Mouse (Mus musculus) embryonic facial prominence, embryonic 12.5 days (tissue): Measurements from ENCODE around the gene Zfp93. TPM values are rescaled to one million over a fixed set of nuclear protein-coding genes. Genes with fewer than 3 reads are reported as not detected.

Experiments used
- ATAC-seq: fragments of 200-750 bp; cut with Nextera tagmentation; 2 replicates; pipeline ENCODE4 v1.8.0; 2017; ENCODE audit not compliant: insufficient number of reproducible peaks, insufficient read depth, low FRiP score, low TSS enrichment
- H3K27ac ChIP-seq: fragments of 300-500 bp; sonication (generic); 2 replicates; pipeline ENCODE4 v1.5.1; 2016; ENCODE audit warnings: mild to moderate bottlenecking
- H3K27me3 ChIP-seq: fragments of 300-500 bp; sonication (generic); 2 replicates; pipeline ENCODE4 v1.6.1; 2016; ENCODE audit warnings: mild to moderate bottlenecking, moderate library complexity
- H3K36me3 ChIP-seq: fragments of 300-500 bp; sonication (generic); 2 replicates; pipeline ENCODE4 v1.6.1; 2016; ENCODE audit warnings: mild to moderate bottlenecking
- H3K4me1 ChIP-seq: fragments of 300-500 bp; sonication (generic); 2 replicates; pipeline ENCODE4 v1.6.1; 2016
- H3K4me2 ChIP-seq: fragments of 300-500 bp; sonication (generic); replicated peaks from 2 replicates; pipeline ENCODE4 v1.6.1; 2016; ENCODE audit warnings: mild to moderate bottlenecking, moderate library complexity
- H3K4me3 ChIP-seq: fragments of 300-500 bp; sonication (generic); 2 replicates; pipeline ENCODE4 v1.5.1; 2016; ENCODE audit warnings: mild to moderate bottlenecking
- H3K9ac ChIP-seq: fragments of 300-500 bp; sonication (generic); 2 replicates; pipeline ENCODE4 v1.6.1; 2016; ENCODE audit warnings: mild to moderate bottlenecking, moderate library complexity
- H3K9me3 ChIP-seq: fragments of 300-500 bp; sonication (generic); 2 replicates; pipeline ENCODE4 v1.6.1; 2016; ENCODE audit warnings: mild to moderate bottlenecking, moderate library complexity
- WGBS: fragments of 180-500 bp; shearing (Covaris S2); methylation state at CpG from one replicate; pipeline ENCODE4 v1.1.7; 2016; 5-methylcytosine and 5-hydroxymethylcytosine counted together
- polyA plus RNA-seq: library from polyadenylated mRNA; unstranded; fragments of >200 nt; fragmentation: Nextera tagmentation; extraction: Ambion mirVana; gene quantifications from 2 replicates; pipeline ENCODE4 v1.2.1, GENCODE M21; 2016

Gene Zfp93
- polyA plus RNA-seq, 1 experiment from 2014 or later = 12.0 TPM

DNA sequence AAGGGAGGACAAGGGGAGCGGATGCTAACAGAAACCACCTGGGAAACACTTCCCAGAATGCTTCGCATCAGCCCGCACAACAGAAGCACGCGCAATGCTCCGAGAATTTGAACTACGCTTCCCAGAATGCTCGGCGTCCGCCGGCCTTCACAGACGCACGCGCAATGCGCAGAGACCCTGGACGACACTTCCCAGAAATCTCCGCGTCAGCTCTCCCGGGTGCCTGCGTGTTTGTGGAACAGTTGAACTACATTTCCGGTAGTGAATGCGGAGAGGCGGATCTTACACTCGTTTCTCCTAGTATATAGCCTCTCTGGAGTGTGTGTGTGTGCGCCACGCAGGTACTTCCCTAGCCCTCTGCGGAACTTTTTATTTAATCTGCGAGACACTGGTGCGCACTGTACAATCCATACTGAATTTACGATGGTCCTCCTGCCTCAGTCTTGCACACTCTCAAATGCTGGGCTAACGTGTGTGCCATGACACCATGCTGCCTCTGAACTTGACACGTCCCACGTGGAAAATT, 46.4 kb downstream of the Zfp93 start, which contains the start of gene Zfp94:
Zfp94 (minus strand) TSS at position 100 of the 526 bp plus-strand sequence.
- Histone ChIP-seq H3K27ac (peak within 1 kb of the TSS; percentile 77), H3K4me3 (peak within 1 kb of the TSS; percentile 61), H3K9ac (peak within 1 kb of the TSS; percentile 73), H3K9me3 (no peaks in the 10 kb centered on the region), H3K36me3 (peaks cover 9% of the 10 kb centered on the region), H3K4me1 (peaks cover 4% of the 10 kb centered on the region; the same call in 1 of the 2 replicates), H3K4me2 (peak within 1 kb of the TSS; percentile 71), H3K27me3 (no peaks in the 10 kb centered on the region)
- peak; percentile 92 for ATAC-seq
- 1% methylated on average over 33 of the region's 33 CpGs for WGBS

GRCm38 (mm10) chr7:24318942-24319341, 48.7 kb downstream of the Zfp93 start:
- no peak overlapping the region for H3K4me3 ChIP-seq
- H3K27ac ChIP-seq = peak overlapping the region; percentile 7; the same call in 1 of the 2 replicates
- no peak for ATAC-seq
- peaks cover 4% of the 10 kb centered on the region; the same call in 1 of the 2 replicates for H3K4me1 ChIP-seq
- WGBS = 37% methylated on average over 6 of the region's 6 CpGs
- no peak overlapping the region for H3K9ac ChIP-seq
- H3K4me2 ChIP-seq = no peak overlapping the region
- H3K9me3 ChIP-seq = peaks cover 3% of the 10 kb centered on the region; the same call in 1 of the 2 replicates
- H3K27me3 ChIP-seq = no peaks in the 10 kb centered on the region
- no peaks in the 10 kb centered on the region for H3K36me3 ChIP-seq

DNA sequence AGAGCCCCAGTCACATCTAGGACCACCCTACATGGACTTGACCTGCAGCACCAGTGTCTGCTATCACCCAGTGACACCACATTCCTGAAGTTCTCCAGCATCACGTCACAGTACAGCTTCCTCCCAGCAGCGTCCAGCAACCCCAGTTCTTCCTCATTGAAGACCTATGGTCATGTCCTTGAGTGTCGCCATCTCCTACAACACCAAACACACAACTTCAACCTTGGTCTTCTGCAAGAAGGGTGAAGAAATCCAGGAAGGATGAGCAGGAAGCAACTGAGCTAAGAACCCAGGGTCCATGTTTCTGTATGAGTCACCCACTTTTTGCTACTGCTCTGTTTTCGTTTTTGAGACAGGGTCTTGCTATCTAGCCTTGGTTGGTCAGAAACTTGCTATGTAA, 52.4 kb downstream of the Zfp93 start:
- Histone ChIP-seq H3K36me3 (no peaks in the 10 kb centered on the region), H3K27ac (no peak overlapping the region), H3K9me3 (peaks cover 11% of the 10 kb centered on the region; the same call in 1 of the 2 replicates), H3K9ac (no peak overlapping the region), H3K4me3 (no peak overlapping the region), H3K27me3 (no peaks in the 10 kb centered on the region), H3K4me2 (no peak overlapping the region), H3K4me1 (no peaks in the 10 kb centered on the region)
- WGBS = 74% methylated on average over 4 of the region's 4 CpGs
- no peak for ATAC-seq

GRCm38 (mm10) chr7:24325197-24325596, 55.0 kb downstream of the Zfp93 start:
- peak overlapping the region; percentile 46; the same call in 1 of the 2 replicates for H3K4me2 ChIP-seq
- no peak overlapping the region for H3K9ac ChIP-seq
- no peak overlapping the region for H3K4me3 ChIP-seq
- H3K9me3 ChIP-seq = peaks cover 11% of the 10 kb centered on the region; the same call in 1 of the 2 replicates
- no peaks in the 10 kb centered on the region for H3K27me3 ChIP-seq
- H3K36me3 ChIP-seq = no peaks in the 10 kb centered on the region
- WGBS = 87% methylated on average over 6 of the region's 6 CpGs
- ATAC-seq = no peak
- no peaks in the 10 kb centered on the region for H3K4me1 ChIP-seq
- H3K27ac ChIP-seq = no peak overlapping the region

DNA sequence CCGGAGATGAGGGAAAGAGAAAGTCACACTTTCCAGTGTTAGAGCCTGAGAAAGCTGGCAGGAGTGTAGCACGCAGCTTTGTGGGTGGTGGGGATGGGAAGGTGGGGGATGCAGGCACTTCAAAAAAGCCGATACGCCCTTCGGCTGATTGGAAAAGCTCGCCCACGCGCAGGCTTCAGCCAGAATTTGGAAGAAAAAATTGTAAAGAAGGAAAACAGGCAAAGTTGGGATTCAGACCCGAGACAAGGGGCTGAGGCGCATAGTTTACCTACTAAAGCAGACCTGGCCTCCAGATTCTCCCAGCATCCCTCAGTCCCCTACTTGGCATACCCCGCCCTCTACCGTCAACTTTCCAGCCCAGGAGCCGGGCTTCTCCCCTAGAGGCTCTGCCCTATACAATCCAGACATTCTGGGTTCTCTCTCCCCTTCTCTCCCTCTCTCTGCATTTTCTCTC, 55.5 kb downstream of the Zfp93 start:
- Histone ChIP-seq H3K4me1 (no peaks in the 10 kb centered on the region), H3K9me3 (peaks cover 11% of the 10 kb centered on the region; the same call in 1 of the 2 replicates), H3K4me2 (peak overlapping the region; percentile 46), H3K27me3 (no peaks in the 10 kb centered on the region), H3K4me3 (peak overlapping the region; percentile 22), H3K9ac (peak overlapping the region; percentile 34), H3K27ac (peak overlapping the region; percentile 26; the same call in 1 of the 2 replicates), H3K36me3 (no peaks in the 10 kb centered on the region)
- peak; percentile 88 for ATAC-seq
- 7% methylated on average over 13 of the region's 13 CpGs for WGBS

DNA sequence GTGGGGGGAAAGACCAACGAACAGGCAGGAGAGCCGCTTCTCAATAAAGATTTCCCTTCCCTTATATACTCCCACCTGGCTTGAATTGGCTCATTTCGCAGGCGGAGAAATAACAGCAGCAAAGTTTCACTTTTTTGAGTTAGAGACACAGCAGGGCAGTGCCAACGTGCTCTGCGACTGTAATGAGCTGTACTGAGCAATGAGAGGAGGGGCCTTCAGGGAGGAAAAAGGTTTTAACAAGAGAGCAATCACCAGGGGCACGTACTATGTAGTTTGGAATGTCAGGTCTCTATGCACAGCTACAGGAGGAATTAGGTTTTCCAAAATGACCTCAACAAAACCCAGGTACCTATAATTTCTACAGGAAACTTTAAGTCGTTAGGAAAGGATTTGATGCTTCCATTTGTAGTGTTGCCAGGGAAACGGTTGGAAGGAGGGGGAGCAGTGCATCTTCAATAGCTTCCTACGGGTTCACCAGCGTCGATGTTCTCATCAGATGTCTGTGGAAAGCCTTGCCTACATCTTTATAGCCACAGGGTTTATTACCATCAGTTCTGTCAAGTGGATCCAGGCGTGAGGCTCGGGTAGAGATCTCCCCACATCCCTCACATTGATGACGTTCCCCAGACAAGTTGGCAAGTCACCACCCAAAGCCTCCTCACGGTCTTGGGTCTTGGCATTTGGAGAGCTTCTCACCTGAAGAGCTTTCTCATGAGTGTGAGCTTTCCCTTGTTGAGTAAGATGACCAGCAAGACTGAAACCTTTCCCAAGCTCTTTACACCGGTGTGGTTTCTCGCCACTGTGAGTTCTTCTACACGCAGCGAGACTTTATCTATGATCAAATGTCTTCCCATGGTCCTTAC, 56.3 kb downstream of the Zfp93 start:
- Histone ChIP-seq H3K4me2 (peak overlapping the region; percentile 46), H3K27ac (peak overlapping the region; percentile 26; the same call in 1 of the 2 replicates), H3K4me3 (peak overlapping the region; percentile 22), H3K36me3 (no peaks in the 10 kb centered on the region), H3K27me3 (no peaks in the 10 kb centered on the region), H3K9me3 (peaks cover 11% of the 10 kb centered on the region; the same call in 1 of the 2 replicates), H3K9ac (0 out of 2 replicates have a peak overlapping the region, but pooled peaks have one; percentile 34), H3K4me1 (no peaks in the 10 kb centered on the region)
- no peak for ATAC-seq
- WGBS = 47% methylated on average over 20 of the region's 20 CpGs

Other genes starting within 250 kb of the Zfp93 start
- gene Vmn1r183, start 217.2 kb upstream of the Zfp93 start, polyA plus RNA-seq = not detected in 2 replicates
- 27.4 and 27.7 TPM in 2 replicates for gene Zfp180, start 188.5 kb upstream of the Zfp93 start, polyA plus RNA-seq
- gene Zfp112, start 158.1 kb upstream of the Zfp93 start, polyA plus RNA-seq = 9.1 and 9.8 TPM in 2 replicates
- 18.3 and 18.4 TPM in 2 replicates for gene Zfp235, start 136.3 kb upstream of the Zfp93 start, polyA plus RNA-seq
- 7.5 and 7.6 TPM in 2 replicates for gene Zfp114, start 95.4 kb upstream of the Zfp93 start, polyA plus RNA-seq
- 10.1 and 11.3 TPM in 2 replicates for gene Zfp111, start 59.0 kb upstream of the Zfp93 start, polyA plus RNA-seq
- 5.9 and 6.6 TPM in 2 replicates for gene Zfp109, start 32.9 kb upstream of the Zfp93 start, polyA plus RNA-seq
- 5.3 and 5.6 TPM in 2 replicates for gene Zfp108, start 15.6 kb upstream of the Zfp93 start, polyA plus RNA-seq
- gene Zfp61, start 30.8 kb downstream of the Zfp93 start, polyA plus RNA-seq = 57.7 and 63.1 TPM in 2 replicates
- 15.8 and 16.4 TPM in 2 replicates for gene Zfp94, start 46.2 kb downstream of the Zfp93 start, polyA plus RNA-seq
- 0.26 TPM in 1 of 2 replicates, not detected in the other for gene Tescl, start 63.5 kb downstream of the Zfp93 start, polyA plus RNA-seq
- not detected in 2 replicates for gene Lypd5, start 78.8 kb downstream of the Zfp93 start, polyA plus RNA-seq
- gene Kcnn4, start 99.8 kb downstream of the Zfp93 start, polyA plus RNA-seq = 2.0 and 2.7 TPM in 2 replicates
- gene Smg9, start 129.2 kb downstream of the Zfp93 start, polyA plus RNA-seq = 23.6 and 26.0 TPM in 2 replicates
- gene Irgc1, start 181.9 kb downstream of the Zfp93 start, polyA plus RNA-seq = not detected in 2 replicates
- 1.5 and 2.0 TPM in 2 replicates for gene Plaur, start 192.1 kb downstream of the Zfp93 start, polyA plus RNA-seq
- 7.6 and 10.7 TPM in 2 replicates for gene Cadm4, start 211.6 kb downstream of the Zfp93 start, polyA plus RNA-seq
- 100 and 113 TPM in 2 replicates for gene Zfp428, start 236.6 kb downstream of the Zfp93 start, polyA plus RNA-seq
- gene AC161166.1, start 242.0 kb downstream of the Zfp93 start, polyA plus RNA-seq = 1.3 and 1.4 TPM in 2 replicates